Mouse (Mus musculus) kidney, postnatal 0 days (tissue): ENCODE results near the gene Gm15093. TPM values are rescaled to one million over a fixed set of nuclear protein-coding genes. Genes with fewer than 3 reads are reported as not detected.
"Not testable (repeated sequence)": the region's sequence is repeated elsewhere in the genome, so short reads cannot be mapped to it uniquely, and the experiment has no call there.

Source experiments
- ATAC-seq: fragments of 200-750 bp; cut with Nextera tagmentation; replicated peaks from 2 replicates; pipeline ENCODE4 v1.8.0; 2017; ENCODE audit warnings: low read depth, moderate number of reproducible peaks, moderate TSS enrichment, moderate library complexity; ENCODE audit not compliant: low FRiP score
- DNase-seq: peaks from one replicate; pipeline ENCODE4 v3.0.0-alpha.2; 2016; ENCODE audit warnings: low spot score
- H3K27ac ChIP-seq: fragments of 300-500 bp; sonication (generic); 2 replicates; pipeline ENCODE4 v1.5.1; 2014; ENCODE audit warnings: mild to moderate bottlenecking
- H3K27me3 ChIP-seq: fragments of 300-500 bp; sonication (generic); 2 replicates; pipeline ENCODE4 v1.6.1; 2014; ENCODE audit warnings: low read length, mixed read lengths; ENCODE audit not compliant: insufficient read depth
- H3K36me3 ChIP-seq: fragments of 300-500 bp; sonication (generic); 2 replicates; pipeline ENCODE4 v1.6.1; 2014; ENCODE audit warnings: low read length, mixed read lengths; ENCODE audit not compliant: insufficient read depth
- H3K4me1 ChIP-seq: fragments of 300-500 bp; sonication (generic); replicated peaks from 2 replicates; pipeline ENCODE4 v1.6.1; 2014; ENCODE audit warnings: antibody characterized with exemption, low read length, mixed read lengths; ENCODE audit not compliant: insufficient read depth
- H3K4me2 ChIP-seq: fragments of 300-500 bp; sonication (generic); 2 replicates; pipeline ENCODE4 v1.6.1; 2014; ENCODE audit warnings: mild to moderate bottlenecking, low read length, moderate library complexity, mixed read lengths
- H3K4me3 ChIP-seq: fragments of 300-500 bp; sonication (generic); replicated peaks from 2 replicates; pipeline ENCODE4 v1.5.1; 2014; ENCODE audit warnings: low read depth, low read length
- H3K9ac ChIP-seq: fragments of 300-500 bp; sonication (generic); 2 replicates; pipeline ENCODE4 v1.6.1; 2014; ENCODE audit warnings: low read depth, low read length
- H3K9me3 ChIP-seq: fragments of 300-500 bp; sonication (generic); replicated peaks from 2 replicates; pipeline ENCODE4 v1.6.1; 2016; ENCODE audit warnings: low read length, inconsistent platforms, mixed read lengths
- WGBS: fragments of 180-500 bp; shearing (Covaris S2); extraction: QIAGEN DNeasy Blood & Tissue Kit; methylation state at CpG from one replicate; pipeline ENCODE4 v1.1.7; 2014; 5-methylcytosine and 5-hydroxymethylcytosine counted together
- polyA plus RNA-seq: library from polyadenylated mRNA; unstranded; fragments of >200 nt; fragmentation: Nextera tagmentation; extraction: Ambion mirVana; gene quantifications from 2 replicates; pipeline ENCODE4 v1.2.1, GENCODE M21; 2015

The Gm15093 gene
- polyA plus RNA-seq: not detected in 2 replicates

DNA sequence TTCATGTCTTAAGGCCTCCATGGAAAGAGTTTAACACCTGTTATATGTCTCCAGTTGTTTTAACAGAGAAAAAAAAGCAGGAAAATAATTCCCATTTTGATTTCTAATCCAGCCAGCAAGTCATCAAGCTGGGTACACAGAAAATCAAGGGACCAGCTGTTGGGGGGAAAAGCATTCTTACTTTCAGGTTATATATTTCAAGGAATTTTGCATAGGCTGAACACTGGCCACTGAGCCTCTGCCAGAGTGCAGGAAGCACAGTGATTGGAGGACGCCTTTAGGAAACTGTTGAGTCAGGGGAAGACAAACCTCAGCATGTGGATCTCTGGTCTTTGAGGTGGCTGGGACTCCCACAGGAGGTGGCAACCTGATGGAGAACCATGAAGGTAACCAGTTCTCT is at the start of gene Gm15093:
Gene Gm15093, plus strand, starts transcription at position 301 of the 400 bp plus-strand sequence.
- not testable (repeated sequence) for DNase-seq, H3K4me3 ChIP-seq, H3K27ac ChIP-seq, H3K4me1 ChIP-seq, H3K9ac ChIP-seq, H3K4me2 ChIP-seq, H3K9me3 ChIP-seq, ATAC-seq, H3K36me3 ChIP-seq, H3K27me3 ChIP-seq
- WGBS: no CpG with 5 or more reads among the region's 1 CpGs

Other genes with a start within 250 kb of the Gm15093 start
- not detected in 2 replicates for gene Ott, start 198.1 kb upstream of the Gm15093 start, polyA plus RNA-seq
- gene Gm15085, start 175.2 kb downstream of the Gm15093 start, polyA plus RNA-seq: not detected in 2 replicates